Mouse (Mus musculus): ENCODE results near the gene Telo2. TPM values are rescaled to one million over a fixed set of nuclear protein-coding genes. Genes with fewer than 3 reads are reported as not detected.

Telo2 gene
- total and polyA plus RNA-seq, 2 experiments from 2014 or later = 34.9 to 56.3 TPM

DNA sequence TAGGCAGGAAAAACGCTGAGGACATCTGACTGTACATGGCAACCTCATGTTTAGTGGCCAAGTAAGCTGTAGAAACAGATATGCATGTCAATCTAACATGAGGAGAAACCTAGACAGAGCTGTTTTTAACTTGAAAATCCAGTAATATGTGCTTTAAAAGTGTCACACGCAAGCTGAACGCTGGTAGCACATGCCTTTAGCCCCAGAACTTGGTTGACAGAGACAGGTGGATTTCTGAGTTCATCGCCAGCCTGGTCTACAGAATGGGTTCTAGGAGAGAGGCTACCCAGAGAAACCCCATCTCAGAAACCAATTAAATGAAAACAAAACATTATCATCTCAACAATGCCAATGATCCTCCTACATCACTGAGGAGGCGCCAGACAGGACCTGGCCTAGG, 4.5 kb downstream of the Telo2 start:
- no peaks in the 10 kb centered on the region for H3K9me3 ChIP-seq (ENCODE audit: low read length)
- no peak overlapping the region for H3K4me2 ChIP-seq (ENCODE audit: low read depth, low read length, poor library complexity, severe bottlenecking)
- peaks cover 8% of the 10 kb centered on the region; the same call in 1 of the 2 replicates for H3K4me1 ChIP-seq (ENCODE audit: insufficient read depth, low read length)
- TF ChIP-seq CTCF (IDR thresholded peaks at IDR 0.05) = no peak
- H3K27me3 ChIP-seq (ENCODE audit: insufficient read depth, low read length) = no peaks in the 10 kb centered on the region
- no peak for DNase-seq (ENCODE audit: low spot score)
- WGBS = 96% methylated on average over 5 of the region's 5 CpGs
- H3K9ac ChIP-seq (replicated peaks; ENCODE audit: low read length, poor library complexity, severe bottlenecking) = no peak overlapping the region
- H3K36me3 ChIP-seq (ENCODE audit: insufficient read depth, low read length) = peaks cover 40% of the 10 kb centered on the region
- H3K27ac ChIP-seq (ENCODE audit: low read depth, low read length) = no peak overlapping the region
- H3K4me3 ChIP-seq (ENCODE audit: low read depth, low read length) = no peak overlapping the region
- no peak for ATAC-seq (ENCODE audit: low FRiP score)

DNA sequence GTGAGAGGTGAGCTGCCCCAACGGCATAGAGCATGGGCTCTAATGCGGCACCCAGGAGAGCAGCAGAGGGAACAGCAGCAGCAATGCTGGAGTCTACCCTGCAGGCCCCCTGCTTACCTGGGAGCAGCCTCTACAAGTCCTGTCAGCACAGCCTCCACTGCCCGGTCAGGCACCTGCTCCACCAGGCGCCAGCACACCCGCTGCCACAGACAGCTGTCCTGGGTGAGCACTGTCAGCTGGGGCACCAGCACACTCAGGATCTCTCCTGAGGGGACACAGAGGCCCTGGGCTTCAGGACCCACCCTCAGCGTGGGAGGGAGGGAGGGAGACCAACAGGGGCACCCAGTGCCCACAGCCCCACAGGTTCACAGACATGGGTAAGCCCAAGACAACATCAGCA, 5.2 kb downstream of the Telo2 start:
- ATAC-seq (ENCODE audit: low FRiP score) (no peak), DNase-seq (ENCODE audit: low spot score) (no peak)
- Histone ChIP-seq H3K27me3 (ENCODE audit: insufficient read depth, low read length) (no peaks in the 10 kb centered on the region), H3K9ac (replicated peaks; ENCODE audit: low read length, poor library complexity, severe bottlenecking) (no peak overlapping the region), H3K9me3 (ENCODE audit: low read length) (no peaks in the 10 kb centered on the region), H3K4me2 (ENCODE audit: low read depth, low read length, poor library complexity, severe bottlenecking) (no peak overlapping the region), H3K27ac (ENCODE audit: low read depth, low read length) (no peak overlapping the region), H3K4me3 (ENCODE audit: low read depth, low read length) (no peak overlapping the region), H3K36me3 (ENCODE audit: insufficient read depth, low read length) (peaks cover 46% of the 10 kb centered on the region), H3K4me1 (ENCODE audit: insufficient read depth, low read length) (peaks cover 5% of the 10 kb centered on the region; the same call in 1 of the 2 replicates)
- no peak for TF ChIP-seq CTCF (IDR thresholded peaks at IDR 0.05)
- 94% methylated on average over 6 of the region's 6 CpGs for WGBS

DNA sequence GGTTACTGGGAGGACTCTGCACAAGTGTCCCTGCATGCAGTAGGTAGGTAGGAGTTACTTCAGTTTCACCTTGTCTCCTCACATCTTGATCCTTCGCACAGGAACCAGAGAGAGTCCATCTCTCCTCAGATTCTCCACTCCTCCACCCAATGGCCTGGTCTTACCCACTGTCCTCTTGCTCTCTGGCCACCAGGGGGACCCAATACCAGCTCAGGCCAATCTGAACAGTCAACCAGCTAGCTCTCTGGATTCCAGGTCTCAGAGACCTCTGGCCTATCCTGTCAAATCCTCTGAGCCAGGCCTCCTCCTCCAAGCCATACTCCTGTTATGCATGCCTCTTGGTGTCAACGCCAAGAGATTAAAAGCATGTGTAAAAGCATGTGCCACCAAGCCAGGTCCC, 6.2 kb downstream of the Telo2 start:
- Histone ChIP-seq H3K4me3 (ENCODE audit: low read depth, low read length) (no peak overlapping the region), H3K27ac (ENCODE audit: low read depth, low read length) (no peak overlapping the region), H3K4me2 (ENCODE audit: low read depth, low read length, poor library complexity, severe bottlenecking) (no peak overlapping the region), H3K36me3 (ENCODE audit: insufficient read depth, low read length) (peaks cover 55% of the 10 kb centered on the region), H3K9ac (replicated peaks; ENCODE audit: low read length, poor library complexity, severe bottlenecking) (no peak overlapping the region), H3K9me3 (ENCODE audit: low read length) (no peaks in the 10 kb centered on the region), H3K27me3 (ENCODE audit: insufficient read depth, low read length) (no peaks in the 10 kb centered on the region), H3K4me1 (ENCODE audit: insufficient read depth, low read length) (peaks cover under 1% of the 10 kb centered on the region; the same call in 1 of the 2 replicates)
- DNase-seq (ENCODE audit: low spot score) = peak; percentile 23
- WGBS = 81% methylated on average over 2 of the region's 2 CpGs
- ATAC-seq (ENCODE audit: low FRiP score) = no peak
- peak; percentile 72 for TF ChIP-seq CTCF (IDR thresholded peaks at IDR 0.05)

DNA sequence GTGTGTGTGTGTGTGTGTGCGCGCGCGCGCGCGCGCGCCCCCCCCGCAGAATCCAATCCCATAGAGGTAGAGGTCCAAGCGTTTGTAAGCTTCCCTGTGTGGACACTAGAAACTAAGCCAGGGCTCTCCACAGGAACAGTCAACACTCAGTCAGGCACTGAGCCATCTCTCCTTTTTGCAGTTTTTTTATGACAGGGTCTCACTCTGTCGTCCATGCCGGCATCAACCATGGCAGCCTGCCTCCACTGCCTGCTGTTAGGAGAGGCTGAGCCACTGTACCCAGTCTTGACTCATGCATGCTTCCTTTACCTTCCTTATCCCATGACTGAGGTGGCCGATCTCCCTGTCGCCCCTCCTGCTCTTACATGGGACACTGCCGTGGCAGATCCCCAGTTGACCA, 8.0 kb downstream of the Telo2 start:
- no peak overlapping the region for H3K27ac ChIP-seq (ENCODE audit: low read depth, low read length)
- no peak overlapping the region for H3K4me3 ChIP-seq (ENCODE audit: low read depth, low read length)
- DNase-seq (ENCODE audit: low spot score) (no peak), ATAC-seq (ENCODE audit: low FRiP score) (no peak)
- WGBS = 80% methylated on average over 12 of the region's 16 CpGs
- no peaks in the 10 kb centered on the region for H3K9me3 ChIP-seq (ENCODE audit: low read length)
- H3K27me3 ChIP-seq (ENCODE audit: insufficient read depth, low read length) = no peaks in the 10 kb centered on the region
- H3K36me3 ChIP-seq (ENCODE audit: insufficient read depth, low read length) = peaks cover 72% of the 10 kb centered on the region
- H3K4me2 ChIP-seq (ENCODE audit: low read depth, low read length, poor library complexity, severe bottlenecking) = no peak overlapping the region
- H3K4me1 ChIP-seq (ENCODE audit: insufficient read depth, low read length) = no peaks in the 10 kb centered on the region
- no peak for TF ChIP-seq CTCF (IDR thresholded peaks at IDR 0.05)
- H3K9ac ChIP-seq (replicated peaks; ENCODE audit: low read length, poor library complexity, severe bottlenecking) = no peak overlapping the region

DNA sequence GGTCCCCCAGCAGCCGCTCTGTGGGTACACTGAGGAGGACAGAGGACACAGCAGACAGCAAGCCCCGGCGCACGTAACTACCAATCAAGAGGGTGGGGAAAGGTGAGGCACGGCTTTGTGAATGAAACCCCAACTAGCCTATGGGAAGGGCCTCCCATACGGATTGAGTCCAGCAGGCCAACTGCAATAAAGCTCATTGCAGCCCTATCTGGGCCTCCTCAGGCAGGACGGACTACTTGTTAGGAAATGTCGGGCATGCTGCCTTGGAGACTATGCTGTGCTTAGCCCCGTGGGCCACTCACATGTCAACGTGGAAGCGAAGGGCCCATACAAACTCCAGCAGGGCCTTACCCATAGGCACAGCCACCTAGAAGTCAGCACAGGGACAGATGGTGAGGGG, 14.4 kb downstream of the Telo2 start:
- Histone ChIP-seq H3K4me1 (ENCODE audit: insufficient read depth, low read length) (no peaks in the 10 kb centered on the region), H3K9me3 (ENCODE audit: low read length) (no peaks in the 10 kb centered on the region), H3K27ac (ENCODE audit: low read depth, low read length) (no peak overlapping the region), H3K36me3 (ENCODE audit: insufficient read depth, low read length) (peaks cover 78% of the 10 kb centered on the region), H3K9ac (replicated peaks; ENCODE audit: low read length, poor library complexity, severe bottlenecking) (no peak overlapping the region), H3K4me3 (ENCODE audit: low read depth, low read length) (no peak overlapping the region), H3K27me3 (ENCODE audit: insufficient read depth, low read length) (no peaks in the 10 kb centered on the region), H3K4me2 (ENCODE audit: low read depth, low read length, poor library complexity, severe bottlenecking) (no peak overlapping the region)
- TF ChIP-seq CTCF (IDR thresholded peaks at IDR 0.05) = no peak
- WGBS = 95% methylated on average over 11 of the region's 11 CpGs
- DNase-seq (ENCODE audit: low spot score) (no peak), ATAC-seq (ENCODE audit: low FRiP score) (no peak)

DNA sequence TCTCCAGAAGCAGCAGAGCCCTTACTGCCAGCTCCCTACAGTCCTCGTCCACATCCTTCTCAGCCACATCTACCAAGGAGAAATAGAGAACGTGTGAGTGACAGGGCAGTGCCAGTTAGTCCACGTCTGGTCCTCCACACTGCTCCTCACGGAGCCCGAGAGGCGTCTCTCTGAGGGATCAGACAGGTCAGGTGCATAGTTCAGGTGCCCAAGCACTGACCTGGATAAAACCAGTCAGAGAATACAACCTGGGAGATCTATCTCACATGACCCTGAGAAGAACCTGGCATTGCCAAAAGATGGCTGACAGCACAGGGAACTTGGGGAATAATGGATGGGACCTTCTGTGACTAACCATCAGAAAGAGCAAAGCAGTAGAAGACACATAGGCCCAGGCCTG, 15.7 kb downstream of the Telo2 start:
- no peaks in the 10 kb centered on the region for H3K4me1 ChIP-seq (ENCODE audit: insufficient read depth, low read length)
- no peak for TF ChIP-seq CTCF (IDR thresholded peaks at IDR 0.05)
- H3K27ac ChIP-seq (ENCODE audit: low read depth, low read length) = no peak overlapping the region
- no peak overlapping the region for H3K4me3 ChIP-seq (ENCODE audit: low read depth, low read length)
- DNase-seq (ENCODE audit: low spot score) (no peak), ATAC-seq (ENCODE audit: low FRiP score) (no peak)
- 94% methylated on average over 6 of the region's 6 CpGs for WGBS
- peaks cover 66% of the 10 kb centered on the region for H3K36me3 ChIP-seq (ENCODE audit: insufficient read depth, low read length)
- no peak overlapping the region for H3K9ac ChIP-seq (replicated peaks; ENCODE audit: low read length, poor library complexity, severe bottlenecking)
- H3K4me2 ChIP-seq (ENCODE audit: low read depth, low read length, poor library complexity, severe bottlenecking) = no peak overlapping the region
- H3K27me3 ChIP-seq (ENCODE audit: insufficient read depth, low read length) = no peaks in the 10 kb centered on the region
- H3K9me3 ChIP-seq (ENCODE audit: low read length) = no peaks in the 10 kb centered on the region
